8 mouse cellular contexts compared by ENCODE assay signal in the genomic region with DNA sequence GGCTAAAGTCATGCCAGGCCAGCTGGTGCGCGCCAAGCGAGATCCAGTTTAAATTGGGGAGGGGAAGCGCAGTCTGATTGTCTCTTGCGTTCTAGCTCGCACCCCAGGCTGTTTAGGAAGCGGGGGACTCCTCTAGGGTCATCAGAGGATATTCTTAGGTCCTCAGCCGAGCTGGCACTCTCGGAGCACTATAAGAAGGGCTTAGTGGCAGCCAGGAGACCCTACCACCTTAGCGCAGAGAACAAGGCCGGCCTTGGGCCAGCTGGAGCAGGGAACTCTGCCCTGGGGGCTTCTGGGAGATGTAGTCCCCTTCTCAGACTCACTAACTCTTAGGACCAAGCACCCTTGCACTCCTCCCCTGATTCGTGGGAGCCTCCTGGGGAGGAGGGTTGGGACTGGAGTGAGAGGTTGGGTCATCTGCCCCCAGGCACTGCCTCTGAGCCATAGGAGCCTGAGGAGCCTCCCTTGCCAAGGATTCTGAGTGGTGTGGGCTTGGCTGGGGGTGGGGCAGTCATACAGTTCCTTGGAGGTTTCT. TPM values are rescaled to one million over a fixed set of nuclear protein-coding genes. Genes with fewer than 3 reads are reported as not detected.
A peak's percentile ranks its signal among the peaks of the same experiment; 100 is the strongest.
DNase-seq lines count a peak whose midpoint lies in the region; ATAC-seq and TF ChIP-seq lines count a peak whose summit lies in the region.

No protein-coding gene starts in this region.

- under 1% methylated on average over 12 of the region's 12 CpGs for WGBS in forebrain, postnatal 0 days
- 0% methylated on average over 12 of the region's 12 CpGs for WGBS in hindbrain, embryonic 16.5 days
- 0% methylated on average over 12 of the region's 12 CpGs for WGBS in limb, embryonic 15.5 days
- 0% methylated on average over 12 of the region's 12 CpGs for WGBS in midbrain, postnatal 0 days

- peaks cover 39% of the 10 kb centered on the region for H3K4me1 ChIP-seq in forebrain, postnatal 0 days (ENCODE audit: insufficient read depth)
- H3K4me1 ChIP-seq in hindbrain, embryonic 16.5 days (ENCODE audit: control insufficient read depth, insufficient read depth, low read depth, low read length), result peaks cover 55% of the 10 kb centered on the region
- peaks cover 65% of the 10 kb centered on the region for H3K4me1 ChIP-seq in limb, embryonic 15.5 days
- peaks cover 45% of the 10 kb centered on the region for H3K4me1 ChIP-seq in midbrain, postnatal 0 days (ENCODE audit: insufficient read depth, low read length)

- no peaks in the 10 kb centered on the region for H3K27me3 ChIP-seq in forebrain, postnatal 0 days (ENCODE audit: insufficient read depth, low read length)
- no peaks in the 10 kb centered on the region for H3K27me3 ChIP-seq in hindbrain, embryonic 16.5 days (replicated peaks; ENCODE audit: control insufficient read depth, insufficient read depth, low read length)
- no peaks in the 10 kb centered on the region for H3K27me3 ChIP-seq in limb, embryonic 15.5 days
- H3K27me3 ChIP-seq in midbrain, postnatal 0 days (ENCODE audit: insufficient read depth, low read length), result no peaks in the 10 kb centered on the region

- TF ChIP-seq CTCF in forebrain, postnatal 0 days (IDR thresholded peaks at IDR 0.05; ENCODE audit: low read depth), result 0 out of 2 replicates have a peak, but pooled peaks have one; percentile 7
- no peak for TF ChIP-seq CTCF in midbrain, postnatal 0 days (IDR thresholded peaks at IDR 0.05)

- ATAC-seq in forebrain, postnatal 0 days, result peak; percentile 14; the same call in 1 of the 2 replicates
- peak; percentile 17; the same call in 1 of the 2 replicates for ATAC-seq in hindbrain, embryonic 16.5 days
- ATAC-seq in limb, embryonic 15.5 days (ENCODE audit: insufficient number of reproducible peaks, low FRiP score, low TSS enrichment, low read depth), result no peak; the same call in 1 of the 2 replicates
- no peak for ATAC-seq in midbrain, postnatal 0 days (ENCODE audit: low FRiP score)

- DNase-seq in ovary, adult 18-20 months (ENCODE audit: low spot score), result peak; percentile 83
- no peak for DNase-seq in ovary, postnatal 10 days (ENCODE audit: low spot score)
- DNase-seq in brain, adult 2 months (ENCODE audit: low read depth, low spot score), result peak; percentile 85
- peak; percentile 77 for DNase-seq in forebrain, postnatal 0 days
- peak; percentile 86 for DNase-seq in midbrain, postnatal 0 days (ENCODE audit: low spot score)
- DNase-seq in urinary bladder, postnatal 14 days (ENCODE audit: low spot score), result peak; percentile 81

- H3K4me3 ChIP-seq in forebrain, postnatal 0 days (ENCODE audit: low read depth, low read length), result peak overlapping the region; percentile 95
- H3K4me3 ChIP-seq in hindbrain, embryonic 16.5 days (ENCODE audit: low read length), result peak overlapping the region; percentile 91
- peak overlapping the region; percentile 98 for H3K4me3 ChIP-seq in limb, embryonic 15.5 days
- H3K4me3 ChIP-seq in midbrain, postnatal 0 days (ENCODE audit: low read depth, low read length), result peak overlapping the region; percentile 98

- H3K27ac ChIP-seq in forebrain, postnatal 0 days (ENCODE audit: low read depth, low read length), result peak overlapping the region; percentile 97
- H3K27ac ChIP-seq in hindbrain, embryonic 16.5 days (ENCODE audit: low read depth, low read length), result peak overlapping the region; percentile 98
- H3K27ac ChIP-seq in limb, embryonic 15.5 days, result peak overlapping the region; percentile 99
- peak overlapping the region; percentile 95 for H3K27ac ChIP-seq in midbrain, postnatal 0 days (ENCODE audit: low read depth, low read length)

- H3K9me3 ChIP-seq in forebrain, postnatal 0 days (ENCODE audit: low read length), result no peaks in the 10 kb centered on the region
- no peaks in the 10 kb centered on the region for H3K9me3 ChIP-seq in hindbrain, embryonic 16.5 days (ENCODE audit: control insufficient read depth, low read length)
- no peaks in the 10 kb centered on the region for H3K9me3 ChIP-seq in limb, embryonic 15.5 days
- H3K9me3 ChIP-seq in midbrain, postnatal 0 days (ENCODE audit: low read length), result no peaks in the 10 kb centered on the region

- no peaks in the 10 kb centered on the region for H3K36me3 ChIP-seq in forebrain, postnatal 0 days (ENCODE audit: insufficient read depth)
- H3K36me3 ChIP-seq in hindbrain, embryonic 16.5 days (ENCODE audit: control insufficient read depth, insufficient read depth, low read length), result no peaks in the 10 kb centered on the region
- no peaks in the 10 kb centered on the region for H3K36me3 ChIP-seq in limb, embryonic 15.5 days
- no peaks in the 10 kb centered on the region for H3K36me3 ChIP-seq in midbrain, postnatal 0 days (ENCODE audit: insufficient read depth, low read length)

- H3K4me2 ChIP-seq in forebrain, postnatal 0 days (ENCODE audit: low read depth), result peak overlapping the region; percentile 93
- H3K4me2 ChIP-seq in hindbrain, embryonic 16.5 days (ENCODE audit: low read length), result peak overlapping the region; percentile 82
- H3K4me2 ChIP-seq in limb, embryonic 15.5 days, result peak overlapping the region; percentile 81
- peak overlapping the region; percentile 99 for H3K4me2 ChIP-seq in midbrain, postnatal 0 days (ENCODE audit: low read depth, low read length, poor library complexity, severe bottlenecking)

- H3K9ac ChIP-seq in forebrain, postnatal 0 days, result peak overlapping the region; percentile 97
- H3K9ac ChIP-seq in hindbrain, embryonic 16.5 days (ENCODE audit: low read depth, low read length), result peak overlapping the region; percentile 98
- H3K9ac ChIP-seq in limb, embryonic 15.5 days, result peak overlapping the region; percentile 97
- H3K9ac ChIP-seq in midbrain, postnatal 0 days (replicated peaks; ENCODE audit: low read length, poor library complexity, severe bottlenecking), result peak overlapping the region; percentile 98

RNA-seq across cellular contexts. Expression of a gene that starts 1.0 kb away (rescaled TPM):
- total RNA-seq in forebrain, postnatal 0 days (2014; rRNA removed), result 29.2 and 38.7 TPM in 2 replicates
- 9.3 and 13.0 TPM in 2 replicates for polyA plus RNA-seq in forebrain, postnatal 0 days (2015; fragmentation: Nextera tagmentation; extraction: Ambion mirVana)
- polyA plus RNA-seq in hindbrain, embryonic 16.5 days (2015; fragmentation: Nextera tagmentation; extraction: Ambion mirVana), result 9.7 and 11.1 TPM in 2 replicates
- polyA plus RNA-seq in limb, embryonic 15.5 days (2015; fragmentation: Nextera tagmentation; extraction: Ambion mirVana), result 16.8 and 18.5 TPM in 2 replicates
- total RNA-seq in midbrain, postnatal 0 days (2014; rRNA removed), result 42.1 and 61.1 TPM in 2 replicates
- 10.0 and 10.4 TPM in 2 replicates for polyA plus RNA-seq in midbrain, postnatal 0 days (2015; fragmentation: Nextera tagmentation; extraction: Ambion mirVana)

RNA-seq across cellular contexts. Expression of a gene that starts 28.8 kb away (rescaled TPM):
- not detected in 2 replicates for total RNA-seq in forebrain, postnatal 0 days (2014; rRNA removed)
- not detected in 2 replicates for polyA plus RNA-seq in forebrain, postnatal 0 days (2015; fragmentation: Nextera tagmentation; extraction: Ambion mirVana)
- polyA plus RNA-seq in hindbrain, embryonic 16.5 days (2015; fragmentation: Nextera tagmentation; extraction: Ambion mirVana), result not detected in 2 replicates
- polyA plus RNA-seq in limb, embryonic 15.5 days (2015; fragmentation: Nextera tagmentation; extraction: Ambion mirVana), result 0.37 and 0.45 TPM in 2 replicates
- not detected in 2 replicates for total RNA-seq in midbrain, postnatal 0 days (2014; rRNA removed)
- polyA plus RNA-seq in midbrain, postnatal 0 days (2015; fragmentation: Nextera tagmentation; extraction: Ambion mirVana), result not detected in 2 replicates

RNA-seq across cellular contexts. Expression of a gene that starts 42.6 kb away (rescaled TPM):
- not detected in 2 replicates for total RNA-seq in forebrain, postnatal 0 days (2014; rRNA removed)
- not detected in 2 replicates for polyA plus RNA-seq in forebrain, postnatal 0 days (2015; fragmentation: Nextera tagmentation; extraction: Ambion mirVana)
- polyA plus RNA-seq in hindbrain, embryonic 16.5 days (2015; fragmentation: Nextera tagmentation; extraction: Ambion mirVana), result not detected in 2 replicates
- not detected in 2 replicates for polyA plus RNA-seq in limb, embryonic 15.5 days (2015; fragmentation: Nextera tagmentation; extraction: Ambion mirVana)
- total RNA-seq in midbrain, postnatal 0 days (2014; rRNA removed), result not detected in 2 replicates
- polyA plus RNA-seq in midbrain, postnatal 0 days (2015; fragmentation: Nextera tagmentation; extraction: Ambion mirVana), result not detected in 2 replicates

Comparison
In these comparisons a context has a peak if more than half of its experiments do, and no peak if none do; other contexts are left out.
1. ATAC-seq: peak in forebrain, postnatal 0 days (single experiment) and hindbrain, embryonic 16.5 days (single experiment); none in limb, embryonic 15.5 days (single experiment) and midbrain, postnatal 0 days (single experiment).
2. Peak in every context shown above with its lines, with median percentiles within 50 percentile points of each other: H3K27ac ChIP-seq, H3K4me2 ChIP-seq, H3K4me3 ChIP-seq and H3K9ac ChIP-seq.